Mouse (Mus musculus) C2C12 (cell line): ENCODE data around the gene Iqgap1.

ENCODE experiments used
- CTCF ChIP-seq: IDR thresholded peaks from one replicate; pipeline ENCODE4 v1.5.1; 2011; ENCODE audit not compliant: control insufficient read depth, insufficient read depth, insufficient read length
- MAX ChIP-seq: IDR thresholded peaks from one replicate; pipeline ENCODE4 v1.6.1; 2011; ENCODE audit warnings: mild to moderate bottlenecking, control low read depth

DNA sequence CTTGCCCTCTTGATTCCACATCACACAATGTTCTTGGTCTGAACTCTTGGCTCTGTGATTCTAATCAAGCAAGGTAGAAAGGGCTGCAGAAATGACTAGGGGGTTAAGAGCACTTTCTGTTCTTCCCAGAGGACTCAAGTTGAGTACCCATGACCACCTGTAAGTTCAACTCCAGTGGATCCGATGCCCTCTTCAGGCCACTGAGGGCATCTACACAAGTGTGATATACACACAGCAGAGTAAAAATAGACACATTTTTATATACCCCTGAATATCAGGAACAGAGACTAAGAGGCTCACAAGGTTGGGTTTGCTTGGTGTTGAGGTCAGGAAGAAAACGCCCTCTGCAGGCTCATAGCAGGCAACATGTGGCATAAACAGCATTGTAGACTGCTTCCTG, 47.9 kb upstream of the Iqgap1 start:
- TF ChIP-seq MAX, result no peak
- TF ChIP-seq CTCF, result no peak
